Mouse (Mus musculus): ENCODE data around the gene Cuzd1.

Cuzd1 gene

GRCm38 (mm10) chr7:131322192-131322591 lies at the start of gene Cuzd1:
Gene Cuzd1 (minus strand): TSS chr7:131322292.
- no peak for DNase-seq (ENCODE audit: low spot score in 2 of 2)

GRCm38 (mm10) chr7:131371470-131371860 lies 49.4 kb upstream of the Cuzd1 start:
- DNase-seq (ENCODE audit: low spot score in 2 of 2) = no peak

- DNase-seq (ENCODE audit: low spot score in 2 of 2) = peak; percentile 86 to 94
Measured at GRCm38 (mm10) chr7:131370648-131371469, 48.8 kb upstream of the Cuzd1 start, which contains the start of gene Pstk. Gene Pstk (plus strand): TSS chr7:131371141.

- DNase-seq (ENCODE audit: low spot score in 2 of 2) = no peak
Measured at GRCm38 (mm10) chr7:131364131-131364530, 42.0 kb upstream of the Cuzd1 start.

GRCm38 (mm10) chr7:131362615-131363300 lies 40.7 kb upstream of the Cuzd1 start, which contains the start of gene 2310057M21Rik:
Gene 2310057M21Rik (minus strand): TSS chr7:131362759.
- peak; percentile 85 to 91 for DNase-seq (ENCODE audit: low spot score in 2 of 2)

GRCm38 (mm10) chr7:131362269-131362614 lies 40.1 kb upstream of the Cuzd1 start:
- DNase-seq (ENCODE audit: low spot score in 2 of 2) = peak in 1 of 2 experiments; percentile 86

- no peak for DNase-seq (ENCODE audit: low spot score in 2 of 2)
Measured at GRCm38 (mm10) chr7:131356105-131356504, 34.0 kb upstream of the Cuzd1 start.

GRCm38 (mm10) chr7:131345856-131346541 lies 23.9 kb upstream of the Cuzd1 start:
- no peak for DNase-seq (ENCODE audit: low spot score in 2 of 2)

- no peak for DNase-seq (ENCODE audit: low spot score in 2 of 2)
Measured at GRCm38 (mm10) chr7:131337502-131338068, 15.5 kb upstream of the Cuzd1 start.

GRCm38 (mm10) chr7:131333564-131333963 lies 11.5 kb upstream of the Cuzd1 start, which contains the start of gene Fam24a:
Gene Fam24a (plus strand): TSS chr7:131333864.
- no peak for DNase-seq (ENCODE audit: low spot score in 2 of 2)

GRCm38 (mm10) chr7:131331688-131332087 lies 9.6 kb upstream of the Cuzd1 start:
- DNase-seq (ENCODE audit: low spot score in 2 of 2) = no peak

GRCm38 (mm10) chr7:131329416-131329815 lies 7.3 kb upstream of the Cuzd1 start, which contains the start of gene Fam24b:
Gene Fam24b (minus strand): TSS chr7:131329516.
- DNase-seq (ENCODE audit: low spot score in 2 of 2) = no peak

GRCm38 (mm10) chr7:131327054-131327453 lies 5.0 kb upstream of the Cuzd1 start:
- no peak for DNase-seq (ENCODE audit: low spot score in 2 of 2)

GRCm38 (mm10) chr7:131318340-131318739 lies 3.8 kb downstream of the Cuzd1 start:
- DNase-seq (ENCODE audit: low spot score in 2 of 2) = no peak

GRCm38 (mm10) chr7:131317587-131317986 lies 4.5 kb downstream of the Cuzd1 start:
- DNase-seq (ENCODE audit: low spot score in 2 of 2) = no peak

GRCm38 (mm10) chr7:131314493-131314892 lies 7.6 kb downstream of the Cuzd1 start:
- DNase-seq (ENCODE audit: low spot score in 2 of 2) = no peak

- no peak for DNase-seq (ENCODE audit: low spot score in 2 of 2)
Measured at GRCm38 (mm10) chr7:131306733-131307132, 15.4 kb downstream of the Cuzd1 start.

- DNase-seq (ENCODE audit: low spot score in 2 of 2) = no peak
Measured at GRCm38 (mm10) chr7:131303340-131303739, 18.8 kb downstream of the Cuzd1 start.

- DNase-seq (ENCODE audit: low spot score in 2 of 2) = no peak
Measured at GRCm38 (mm10) chr7:131297151-131297550, 24.9 kb downstream of the Cuzd1 start.

- DNase-seq (ENCODE audit: low spot score in 2 of 2) = no peak
Measured at GRCm38 (mm10) chr7:131265851-131266250, 56.2 kb downstream of the Cuzd1 start.

GRCm38 (mm10) chr7:131264251-131264650 lies 57.8 kb downstream of the Cuzd1 start:
- no peak for DNase-seq (ENCODE audit: low spot score in 2 of 2)

- DNase-seq (ENCODE audit: low spot score in 2 of 2) = no peak
Measured at GRCm38 (mm10) chr7:131260946-131261345, 61.1 kb downstream of the Cuzd1 start.
